Mouse (Mus musculus): Measurements from ENCODE around the gene Msl1.

The Msl1 gene

DNA sequence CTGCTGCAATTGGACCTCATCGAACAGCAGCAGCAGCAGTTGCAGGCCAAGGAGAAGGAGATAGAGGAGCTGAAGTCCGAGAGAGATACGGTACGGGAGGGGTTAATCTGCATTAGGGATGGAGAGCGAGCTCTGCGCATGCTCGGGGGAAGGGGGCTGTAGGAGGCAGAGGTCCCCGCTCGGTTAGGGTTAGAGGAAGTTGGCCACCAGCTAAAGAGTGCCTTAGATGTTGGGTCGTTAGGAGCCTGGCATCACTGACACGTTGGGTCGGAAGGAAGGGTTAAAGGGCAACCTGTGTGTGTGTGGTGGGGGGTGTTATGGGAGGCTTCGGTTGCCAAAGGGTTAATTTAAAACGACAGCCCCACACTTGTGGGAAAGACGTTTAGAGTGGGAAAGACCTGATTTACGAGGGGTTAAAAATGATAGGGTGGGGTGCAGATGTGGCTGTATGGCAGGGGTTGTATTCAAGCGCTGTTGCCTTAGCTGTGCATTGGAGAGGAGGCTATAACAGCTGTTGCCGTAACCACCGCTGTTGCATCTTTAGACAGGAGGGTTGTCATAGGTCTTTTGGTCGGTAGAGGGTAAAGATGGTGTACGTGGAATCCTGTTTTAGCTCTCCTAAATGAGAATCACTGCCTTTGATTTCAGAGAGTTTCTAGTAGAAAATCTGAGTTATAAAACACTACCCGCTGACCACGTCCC, 1.4 kb downstream of the Msl1 start:
- no peak for DNase-seq (ENCODE audit: low read depth, low spot score)

DNA sequence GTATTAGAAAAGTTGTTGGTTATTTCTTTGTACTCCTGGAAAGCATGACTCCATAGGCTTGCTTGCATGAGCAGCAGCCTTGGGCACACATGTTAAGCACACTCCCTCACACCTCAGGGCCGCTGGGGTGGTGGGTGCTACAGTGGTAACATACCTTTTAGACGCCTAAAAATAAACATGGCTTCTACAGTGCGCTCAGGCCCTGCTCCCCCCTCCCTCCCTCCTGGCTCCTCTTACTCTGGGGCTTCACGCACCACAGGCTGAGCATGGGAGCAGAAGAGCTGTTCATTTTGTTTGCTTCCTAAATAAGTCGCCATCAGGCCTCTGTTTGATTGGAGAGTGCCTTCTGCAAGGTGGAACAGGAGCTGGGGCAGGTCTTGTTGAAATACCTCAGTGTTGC, 2.0 kb downstream of the Msl1 start:
- no peak for DNase-seq (ENCODE audit: low read depth, low spot score)

DNA sequence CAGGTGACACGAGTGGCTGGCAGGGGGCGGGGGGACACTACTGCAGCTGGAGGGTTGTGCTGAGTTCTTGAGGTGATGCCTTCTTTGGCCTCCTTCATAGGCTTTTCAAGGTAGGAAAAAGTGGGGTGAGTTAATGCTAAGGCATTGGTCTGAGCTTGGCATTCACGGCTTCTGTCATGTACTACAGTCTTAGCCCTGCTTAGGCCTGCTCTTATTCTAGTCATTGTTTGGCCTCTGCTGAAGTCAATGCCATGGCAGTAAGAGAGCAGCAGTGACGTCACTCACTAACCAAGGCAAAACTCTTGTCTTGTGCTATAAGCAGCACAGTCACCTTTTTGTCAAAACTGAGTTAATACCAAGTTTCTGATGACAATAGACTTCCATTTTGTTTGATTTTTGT, 2.6 kb downstream of the Msl1 start:
- DNase-seq (ENCODE audit: low read depth, low spot score) = no peak

DNA sequence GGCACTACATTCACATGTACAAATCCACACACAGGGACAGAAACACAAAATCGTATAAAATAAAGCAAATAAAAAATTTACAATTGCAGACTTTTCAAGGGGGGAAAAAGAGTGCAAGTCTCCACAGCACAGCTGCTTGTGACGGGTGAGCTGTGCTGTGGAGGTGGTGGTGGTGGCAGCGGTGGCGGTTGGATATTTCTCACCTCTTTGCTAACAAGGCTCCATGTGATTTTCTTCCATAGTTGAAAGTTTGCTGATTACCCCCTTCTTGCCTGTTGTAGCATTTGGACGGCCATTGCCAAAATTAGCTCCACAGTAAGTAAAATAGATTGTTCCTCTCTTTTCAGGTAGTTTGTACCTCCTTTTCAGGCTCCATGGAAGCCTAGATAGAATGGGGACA, 9.3 kb downstream of the Msl1 start, which contains the start of gene Casc3:
Gene Casc3, plus strand, starts transcription at position 301 of the 400 bp plus-strand sequence.
- no peak for DNase-seq (ENCODE audit: low read depth, low spot score)

DNA sequence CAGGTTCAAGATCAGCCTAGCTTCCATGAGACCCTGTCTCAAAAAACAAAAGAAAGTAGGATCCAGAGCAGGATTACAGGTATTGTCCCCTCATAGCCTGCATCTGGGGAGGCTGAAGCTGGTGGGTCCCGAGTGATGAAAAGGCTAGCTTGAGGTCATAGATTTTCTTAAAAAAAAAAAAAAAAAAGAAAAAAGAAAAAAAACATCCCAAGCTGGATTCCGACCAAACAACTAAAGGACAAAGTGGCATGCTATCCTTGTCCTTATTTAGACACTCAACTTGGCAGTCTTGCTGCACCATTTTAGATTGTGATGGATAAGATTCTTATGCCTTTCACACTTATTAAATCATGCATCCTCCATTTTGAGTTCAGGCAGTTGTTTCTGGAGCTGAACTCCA, 13.1 kb downstream of the Msl1 start:
- DNase-seq (ENCODE audit: low read depth, low spot score) = no peak

DNA sequence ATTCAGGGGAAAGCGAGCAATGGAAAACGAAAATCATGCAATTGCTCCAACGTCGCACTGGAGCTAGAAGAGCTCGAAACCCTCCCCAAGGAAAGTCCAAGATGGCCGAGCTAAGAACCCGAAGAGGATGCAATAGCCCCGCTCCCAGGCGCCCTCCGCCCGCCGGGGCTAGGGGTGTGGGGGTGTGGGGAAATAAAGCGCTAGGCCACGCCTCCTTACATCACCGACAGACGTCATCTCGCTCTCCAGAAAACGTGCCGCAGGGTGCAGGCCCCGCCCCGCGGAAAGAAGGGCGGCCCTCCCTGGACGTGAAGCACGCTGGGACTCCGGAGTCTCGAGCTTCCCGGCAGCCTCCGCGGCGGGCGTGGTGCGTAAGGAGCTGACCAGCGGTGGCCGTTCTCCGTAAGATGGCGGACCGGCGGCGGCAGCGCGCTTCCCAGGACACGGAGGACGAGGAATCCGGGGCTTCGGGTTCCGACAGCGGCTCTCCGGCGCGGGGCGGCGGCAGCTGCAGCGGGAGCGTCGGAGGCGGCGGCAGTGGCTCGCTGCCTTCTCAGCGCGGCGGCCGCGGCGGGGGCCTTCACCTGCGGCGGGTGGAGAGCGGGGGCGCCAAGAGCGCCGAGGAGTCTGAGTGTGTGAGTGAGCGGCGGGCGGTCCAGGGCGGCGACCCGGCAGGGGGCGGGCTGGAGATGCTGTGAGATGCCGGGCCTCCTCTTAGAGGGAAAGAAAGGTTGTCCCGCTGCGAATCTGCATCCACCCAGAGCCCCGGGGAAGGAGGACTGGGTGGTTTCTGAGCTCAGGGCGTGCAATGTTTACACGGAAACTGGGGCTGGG, 14.4 kb downstream of the Msl1 start:
- DNase-seq (ENCODE audit: low read depth, low spot score) = peak; percentile 95

DNA sequence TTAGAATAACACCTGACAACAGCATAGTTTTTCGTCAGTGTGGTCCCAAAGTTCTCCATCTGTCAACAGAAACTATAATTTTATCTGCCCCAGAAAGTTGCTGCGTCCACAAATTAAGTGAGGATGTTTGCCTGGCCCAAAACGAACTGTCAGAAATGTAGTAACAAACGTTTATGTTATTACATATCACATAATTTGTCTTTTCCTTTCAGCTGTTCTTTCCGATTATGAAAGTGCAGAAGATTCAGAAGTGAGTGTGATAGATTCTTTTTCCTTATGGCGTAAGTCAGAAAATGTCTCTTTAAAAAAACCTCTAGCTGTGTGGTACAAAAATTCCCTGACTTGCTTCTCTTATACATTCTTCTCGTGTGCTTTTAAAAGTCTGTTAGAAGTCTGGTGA, 15.4 kb downstream of the Msl1 start:
- no peak for DNase-seq (ENCODE audit: low read depth, low spot score)

DNA sequence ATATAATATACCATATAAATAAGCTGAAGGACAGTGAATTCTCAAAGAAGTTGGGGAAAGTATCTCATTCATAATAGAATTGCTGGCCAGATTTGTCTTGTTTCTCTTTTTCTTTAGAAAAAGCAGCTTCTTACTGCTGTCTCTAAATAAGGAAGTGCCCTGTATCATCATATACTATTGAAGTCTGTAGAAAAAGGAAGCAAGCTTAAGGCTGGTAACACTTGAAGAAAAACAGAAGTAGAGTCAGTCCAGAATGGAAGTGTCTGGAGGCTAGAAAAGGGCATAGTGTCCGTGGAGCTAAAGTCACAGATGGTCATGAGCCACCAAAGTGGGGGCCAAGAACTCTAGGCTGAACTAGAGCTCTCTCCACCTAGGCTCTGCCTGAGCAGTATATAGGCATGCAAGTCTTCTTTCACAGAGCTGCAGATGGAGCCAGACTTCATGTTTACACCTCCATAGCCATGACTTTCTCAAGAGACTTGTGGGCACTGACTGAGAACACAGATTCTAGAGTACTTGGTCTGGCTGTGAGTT, 21.5 kb downstream of the Msl1 start:
- no peak for DNase-seq (ENCODE audit: low read depth, low spot score)

DNA sequence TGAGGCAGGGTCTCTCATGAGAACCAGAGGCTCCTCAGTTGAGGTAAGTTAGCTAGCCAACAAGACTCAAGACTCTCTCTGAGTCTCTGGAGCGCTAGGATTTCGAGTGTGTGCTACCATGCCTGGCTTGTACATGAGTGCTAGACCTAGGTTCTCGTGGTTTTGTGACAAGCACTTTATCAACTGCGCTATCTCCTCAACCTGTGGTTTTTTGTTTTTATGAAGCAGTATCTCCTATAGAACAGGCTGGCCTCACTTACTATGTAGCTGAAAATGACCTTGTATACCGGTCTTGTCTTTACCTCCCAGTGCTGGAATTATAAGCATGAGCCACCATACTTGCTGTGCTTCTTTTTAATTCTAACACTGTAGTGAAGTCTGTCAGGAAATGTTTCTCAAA, 25.7 kb downstream of the Msl1 start:
- DNase-seq (ENCODE audit: low read depth, low spot score) = no peak

DNA sequence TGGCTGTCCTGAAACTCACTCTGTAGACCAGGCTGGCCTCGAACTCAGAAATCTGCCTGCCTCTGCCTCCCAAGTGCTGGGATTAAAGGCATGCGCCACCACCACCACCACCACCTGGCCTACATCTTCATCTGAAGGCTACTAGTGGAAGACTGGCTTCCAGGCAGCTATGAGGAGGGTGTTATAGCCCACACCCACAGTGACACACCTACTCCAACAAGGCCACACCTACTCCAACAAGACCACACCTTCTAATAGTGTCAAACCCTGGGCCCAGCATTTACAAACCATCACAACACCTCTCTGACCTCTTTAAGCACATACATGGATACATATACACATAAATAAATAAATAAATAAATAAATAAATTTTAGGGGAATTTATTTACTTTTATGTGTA, 30.8 kb downstream of the Msl1 start:
- DNase-seq (ENCODE audit: low read depth, low spot score) = peak; percentile 27

DNA sequence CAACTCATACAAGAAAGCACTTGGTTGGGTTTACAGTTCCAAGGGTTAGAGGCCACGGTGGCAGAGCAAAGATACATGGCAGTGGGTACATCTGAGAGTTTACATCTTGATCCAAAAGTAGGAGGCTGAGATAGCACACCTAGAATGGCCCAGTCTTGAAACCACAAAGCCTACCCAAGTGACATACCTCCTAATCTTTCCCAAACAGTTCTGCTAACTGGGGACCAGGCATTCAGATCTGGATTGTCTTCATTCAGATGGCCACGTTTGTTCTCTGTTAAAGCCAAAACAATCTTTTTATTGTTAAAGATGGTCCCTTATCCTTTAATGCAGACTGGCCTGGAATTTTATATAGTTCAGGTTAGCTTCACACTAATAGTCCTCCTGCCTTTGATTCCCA, 32.6 kb downstream of the Msl1 start:
- no peak for DNase-seq (ENCODE audit: low read depth, low spot score)

DNA sequence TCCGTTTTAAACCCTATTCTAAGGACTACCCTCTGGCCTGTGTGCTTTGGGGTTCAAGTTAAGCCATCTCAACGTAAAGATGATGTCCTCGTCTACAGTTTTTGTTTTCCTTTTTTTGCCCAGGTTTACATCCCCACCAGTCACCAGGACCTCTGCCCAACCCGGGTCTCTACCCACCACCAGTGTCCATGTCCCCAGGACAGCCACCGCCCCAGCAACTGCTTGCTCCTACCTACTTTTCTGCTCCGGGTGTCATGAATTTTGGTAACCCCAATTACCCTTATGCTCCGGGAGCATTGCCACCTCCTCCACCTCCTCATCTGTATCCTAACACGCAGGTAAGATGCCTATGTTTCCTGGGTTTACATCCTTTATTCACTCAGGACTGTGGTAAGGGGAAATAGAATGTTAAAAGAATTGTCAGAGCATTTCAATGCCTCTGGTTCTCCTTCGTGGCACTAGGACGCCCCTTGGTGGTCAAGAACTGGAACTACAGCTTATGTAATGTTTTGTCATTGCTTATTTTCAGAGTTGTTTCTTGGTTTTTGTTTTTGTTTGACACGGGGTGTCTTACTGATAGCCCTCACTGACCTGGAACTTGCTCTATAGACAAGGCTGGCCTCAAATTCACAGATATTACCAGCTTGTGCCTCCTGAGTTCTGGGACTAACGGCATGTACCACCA, 33.9 kb downstream of the Msl1 start:
- DNase-seq (ENCODE audit: low read depth, low spot score) = no peak

DNA sequence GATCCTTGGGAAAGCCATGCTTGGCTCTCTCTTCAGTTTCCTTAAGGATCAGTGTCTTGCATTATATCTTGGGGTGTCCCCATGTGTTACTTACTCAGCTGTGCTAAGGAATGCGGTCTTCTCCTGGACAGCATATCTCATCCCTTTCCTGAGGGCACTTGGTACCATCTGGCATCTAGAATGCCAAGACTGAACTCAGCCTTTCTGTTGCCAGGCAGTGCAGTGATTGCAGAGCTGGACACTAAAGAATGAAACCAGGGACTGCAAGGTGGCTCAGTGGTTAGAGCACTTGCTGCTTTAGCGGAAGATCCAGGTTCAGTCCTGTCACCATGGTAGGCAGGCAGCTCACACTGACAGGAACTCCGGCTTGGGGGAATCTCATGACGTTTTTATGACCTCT, 34.6 kb downstream of the Msl1 start:
- DNase-seq (ENCODE audit: low read depth, low spot score) = no peak

DNA sequence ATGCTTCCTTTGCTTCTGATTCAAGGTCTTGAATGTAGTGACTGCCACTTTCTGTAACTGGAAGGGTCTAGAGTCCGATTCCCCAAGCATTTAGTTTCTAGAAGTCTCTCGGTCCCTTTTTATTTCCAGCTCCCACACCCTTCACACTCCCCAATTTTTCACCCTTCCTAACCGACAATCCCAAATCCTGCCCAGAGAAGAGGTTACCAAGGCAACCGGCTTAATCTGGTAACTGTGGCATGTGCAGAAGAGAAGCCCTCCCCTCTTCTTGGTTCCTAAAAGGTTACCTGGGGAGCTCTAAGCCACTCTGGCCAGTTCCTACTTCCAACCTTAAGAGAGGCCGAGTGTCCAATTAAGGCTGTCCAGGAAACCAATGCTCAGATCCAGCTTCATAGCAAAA, 40.0 kb downstream of the Msl1 start:
- no peak for DNase-seq (ENCODE audit: low read depth, low spot score)

DNA sequence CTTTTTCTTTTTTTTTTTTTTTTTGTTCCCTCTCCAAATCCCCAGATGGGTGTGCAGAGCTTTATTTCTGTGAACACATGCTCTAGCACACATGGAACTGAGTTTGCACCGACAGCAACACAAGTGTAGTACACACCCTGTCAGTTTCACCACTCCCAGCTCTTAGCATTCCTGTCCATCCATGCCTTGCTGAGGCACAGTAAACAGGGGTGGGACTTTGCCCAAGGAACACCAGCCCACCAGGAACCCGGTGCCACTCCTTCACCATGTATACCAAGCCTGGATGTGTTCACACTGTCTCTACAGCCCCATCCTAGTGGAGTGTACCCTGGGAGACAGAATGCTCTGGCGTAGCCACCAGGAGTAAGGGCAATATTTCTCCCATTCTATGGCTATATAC, 40.4 kb downstream of the Msl1 start:
- DNase-seq (ENCODE audit: low read depth, low spot score) = no peak

DNA sequence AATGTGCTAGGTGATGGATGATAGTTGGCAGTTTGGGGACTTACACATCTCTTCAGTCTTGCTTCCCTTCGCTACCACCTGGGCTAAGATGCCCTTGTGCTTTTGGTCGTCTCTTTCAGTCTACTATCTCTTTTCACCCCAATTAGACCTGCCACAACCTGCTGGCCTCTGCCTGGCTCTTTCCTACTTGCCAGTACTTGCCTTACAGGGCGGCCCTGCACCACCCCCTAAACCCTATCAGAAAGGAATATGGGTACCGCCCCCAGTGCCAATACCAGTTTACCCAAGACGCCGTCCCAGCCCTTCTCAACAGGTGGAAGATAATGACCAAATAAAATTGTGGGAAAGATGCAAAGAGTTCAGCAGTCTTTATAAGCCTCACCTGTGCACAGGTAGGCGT, 40.8 kb downstream of the Msl1 start:
- no peak for DNase-seq (ENCODE audit: low read depth, low spot score)

DNA sequence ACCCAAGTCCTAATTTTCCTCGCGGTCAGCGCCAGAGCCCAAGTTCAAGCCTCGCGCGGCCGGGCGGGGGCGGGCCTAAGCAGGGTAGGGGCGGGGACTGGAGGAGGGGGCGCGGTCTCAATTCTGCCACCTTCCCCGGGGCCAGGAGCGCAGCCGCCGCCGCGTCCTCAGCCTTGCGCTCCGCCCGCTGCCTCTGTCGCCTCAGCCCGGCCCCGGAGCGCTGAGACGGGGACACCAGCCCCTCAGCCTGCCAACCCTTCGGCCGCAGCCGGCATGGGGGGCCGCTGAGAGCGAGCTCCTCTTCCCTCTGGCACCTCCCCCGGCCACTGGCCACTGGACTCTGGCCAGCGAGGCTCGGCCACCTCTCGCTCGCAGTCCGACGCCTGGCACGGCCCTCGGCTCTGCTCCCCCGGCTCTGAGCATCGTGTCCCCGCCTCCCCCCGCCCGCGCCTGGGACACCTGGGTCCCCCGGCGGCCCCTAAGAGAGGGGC, 41.4 kb downstream of the Msl1 start, which contains the start of gene Rapgefl1:
Gene Rapgefl1, plus strand, starts transcription at position 135 of the 491 bp plus-strand sequence.
- DNase-seq (ENCODE audit: low read depth, low spot score) = peak; percentile 33

DNA sequence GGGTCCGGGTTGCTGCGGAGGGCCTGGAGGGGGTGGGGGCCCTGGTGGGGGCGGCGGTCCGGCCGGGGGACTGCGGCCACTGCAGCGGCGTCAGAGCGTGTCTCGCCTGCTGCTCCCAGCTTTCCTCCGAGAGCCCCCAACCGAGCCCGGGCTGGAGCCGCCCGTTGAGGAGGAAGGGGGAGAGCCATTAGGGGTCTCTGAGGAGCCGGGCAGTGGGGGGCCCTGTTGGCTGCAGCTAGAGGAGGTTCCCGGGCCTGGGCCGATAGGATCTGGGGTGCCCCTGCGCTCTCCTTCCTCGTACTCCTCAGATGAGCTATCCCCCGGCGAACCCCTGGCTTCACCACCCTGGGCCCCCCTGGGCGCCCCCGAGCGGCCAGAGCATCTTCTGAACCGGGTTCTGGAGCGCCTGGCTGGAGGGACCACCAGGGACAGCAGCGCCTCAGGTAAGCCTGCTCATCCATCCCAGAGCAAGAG, 42.0 kb downstream of the Msl1 start:
- DNase-seq (ENCODE audit: low read depth, low spot score) = no peak

DNA sequence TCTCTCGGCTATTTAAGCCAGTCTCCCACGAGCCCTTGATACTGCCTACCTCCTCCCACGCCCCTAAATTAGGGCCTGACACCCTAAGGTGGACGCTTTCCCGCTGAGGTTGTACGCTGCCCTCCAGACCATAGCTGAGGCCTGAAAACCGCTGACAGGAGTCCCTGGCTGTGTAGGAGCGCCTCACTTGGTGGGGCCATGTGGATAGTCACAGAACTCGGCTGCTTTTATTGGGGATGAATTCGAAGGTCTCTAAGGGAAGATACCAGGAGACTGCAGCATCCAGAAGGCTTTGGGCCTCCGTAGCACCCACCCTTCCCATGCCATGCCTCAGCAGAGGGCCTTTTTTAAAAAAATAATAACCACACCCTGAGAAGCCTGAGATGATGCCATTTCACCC, 42.6 kb downstream of the Msl1 start:
- DNase-seq (ENCODE audit: low read depth, low spot score) = no peak

DNA sequence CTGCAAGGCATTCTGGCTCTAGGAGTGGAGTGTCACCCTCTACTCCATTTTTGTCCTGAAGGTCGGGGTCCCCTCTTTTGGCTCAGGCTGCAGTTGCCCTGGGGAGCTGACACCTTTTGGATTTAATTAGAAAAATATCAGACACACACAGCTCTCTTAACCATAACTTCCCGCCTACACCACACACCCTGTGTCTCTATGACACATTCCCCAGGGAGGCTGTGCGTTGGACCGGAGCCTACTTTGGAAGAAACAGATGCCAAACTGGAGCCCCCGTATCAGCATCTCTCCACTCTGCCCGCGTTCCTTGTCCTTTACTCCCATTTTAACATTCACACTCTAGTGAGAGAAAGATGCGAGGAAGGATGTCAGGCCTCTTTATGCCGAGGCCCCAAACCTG, 43.2 kb downstream of the Msl1 start:
- no peak for DNase-seq (ENCODE audit: low read depth, low spot score)

DNA sequence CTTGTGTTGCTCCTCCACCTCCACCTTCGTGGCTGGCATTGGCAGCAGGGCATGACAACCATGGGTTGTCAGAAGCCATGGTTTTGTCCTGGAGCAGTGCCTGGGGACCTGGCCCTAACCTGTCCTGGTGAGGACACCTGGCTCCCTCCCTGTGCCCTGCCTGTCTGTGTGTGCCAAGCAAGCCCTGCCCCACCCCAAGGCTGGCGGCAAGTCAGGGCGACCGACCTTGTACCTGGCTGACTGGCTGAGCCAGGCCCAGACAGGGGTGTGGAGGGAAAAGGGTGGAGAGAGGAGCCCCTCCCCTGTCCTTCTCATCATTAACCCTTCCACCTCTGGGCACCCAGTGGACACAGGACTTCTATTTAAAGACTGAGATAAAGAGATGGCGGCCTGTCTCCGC, 44.1 kb downstream of the Msl1 start:
- no peak for DNase-seq (ENCODE audit: low read depth, low spot score)

DNA sequence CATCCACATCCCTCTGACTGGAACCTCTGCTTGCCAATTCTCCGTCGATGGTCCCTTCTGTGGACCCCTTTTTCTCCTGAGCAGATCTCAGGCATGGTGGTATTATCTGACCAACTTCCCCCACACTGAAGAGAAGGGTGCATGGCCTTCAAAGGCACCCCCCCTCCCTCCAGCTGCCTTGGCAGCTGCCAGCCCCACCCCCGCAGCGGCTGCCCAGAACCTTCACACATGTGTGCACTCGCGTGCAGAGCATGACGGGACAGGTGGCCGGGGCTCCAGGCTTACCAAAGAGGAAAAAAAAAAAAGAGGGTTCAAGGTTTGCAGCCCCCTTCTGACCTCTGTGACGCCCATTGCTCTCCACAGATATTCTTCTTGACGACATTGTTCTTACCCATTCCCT, 44.6 kb downstream of the Msl1 start:
- no peak for DNase-seq (ENCODE audit: low read depth, low spot score)
